Mouse (Mus musculus) gastrocnemius, postnatal 14 days (tissue): ENCODE data around the gene Cyfip2. TPM values are rescaled to one million over a fixed set of nuclear protein-coding genes. Genes with fewer than 3 reads are reported as not detected.
"Not testable (repeated sequence)": the region's sequence is repeated elsewhere in the genome, so short reads cannot be mapped to it uniquely, and the experiment has no call there.

Source experiments
- DNase-seq: peaks from one replicate; pipeline ENCODE4 v3.0.0; 2021; ENCODE audit warnings: mixed read lengths
- intact Hi-C: fragments of 180-260 bp; cut with DNase I; formaldehyde crosslinking; loops from one replicate; pipeline ENCODE4 v1.15.1; 2025; ENCODE audit warnings: low total_unique reads
- total RNA-seq, 2 experiments: library from RNA; stranded (reverse); gene quantifications; 2 replicates each; pipeline ENCODE4 v1.2.3; 2021

The Cyfip2 gene
- total RNA-seq, 2 experiments from 2014 or later = 0.49 to 0.70 TPM

DNA sequence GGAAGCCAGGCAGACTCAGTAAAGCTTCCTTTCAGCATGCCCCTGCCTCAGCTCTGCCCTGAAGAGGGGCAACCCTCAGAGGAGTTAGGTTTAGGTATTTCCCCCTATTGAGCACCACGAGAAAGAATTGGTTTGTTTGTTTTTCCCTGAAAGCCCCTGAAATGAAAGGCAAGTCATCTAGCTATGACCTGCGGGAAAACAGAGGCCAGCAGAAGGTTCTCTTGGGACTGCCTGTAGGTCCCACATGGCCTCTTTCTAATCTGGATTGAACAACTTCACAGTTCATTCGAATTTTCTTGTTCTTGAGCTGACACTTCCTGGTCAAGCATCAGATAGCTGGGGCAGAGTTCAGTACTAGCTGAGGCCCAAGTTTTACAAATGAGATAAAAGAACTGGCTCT lies 100.8 kb downstream of the Cyfip2 start:
- intact Hi-C loops = loop anchor here (5.0 to 10.0 kb wide), 3 partner anchors 77 to 265 kb away; no protein-coding TSS in a partner anchor
- no peak for DNase-seq

DNA sequence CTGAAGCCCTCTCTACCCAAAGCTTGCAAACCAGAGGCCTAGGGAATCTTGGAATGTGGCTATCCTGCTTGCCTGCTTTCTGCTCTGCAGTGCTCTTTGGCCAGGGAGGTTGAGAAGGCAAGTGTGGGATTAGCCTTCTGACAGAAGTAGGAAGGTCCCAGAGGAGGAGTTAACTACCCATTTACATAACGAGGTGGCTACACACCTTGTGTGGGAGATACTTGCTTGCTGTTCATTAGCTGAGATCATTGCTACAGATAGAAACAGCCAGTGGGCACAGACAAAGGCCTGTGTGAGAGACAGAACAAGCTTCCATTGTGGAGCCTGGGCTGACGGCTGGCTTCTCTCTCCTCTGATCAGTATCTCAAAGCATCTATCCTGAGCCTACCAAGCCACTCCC lies 102.8 kb downstream of the Cyfip2 start:
- intact Hi-C loops = loop anchor here (5.0 to 10.0 kb wide), 3 partner anchors 75 to 263 kb away; no protein-coding TSS in a partner anchor
- DNase-seq = no peak

DNA sequence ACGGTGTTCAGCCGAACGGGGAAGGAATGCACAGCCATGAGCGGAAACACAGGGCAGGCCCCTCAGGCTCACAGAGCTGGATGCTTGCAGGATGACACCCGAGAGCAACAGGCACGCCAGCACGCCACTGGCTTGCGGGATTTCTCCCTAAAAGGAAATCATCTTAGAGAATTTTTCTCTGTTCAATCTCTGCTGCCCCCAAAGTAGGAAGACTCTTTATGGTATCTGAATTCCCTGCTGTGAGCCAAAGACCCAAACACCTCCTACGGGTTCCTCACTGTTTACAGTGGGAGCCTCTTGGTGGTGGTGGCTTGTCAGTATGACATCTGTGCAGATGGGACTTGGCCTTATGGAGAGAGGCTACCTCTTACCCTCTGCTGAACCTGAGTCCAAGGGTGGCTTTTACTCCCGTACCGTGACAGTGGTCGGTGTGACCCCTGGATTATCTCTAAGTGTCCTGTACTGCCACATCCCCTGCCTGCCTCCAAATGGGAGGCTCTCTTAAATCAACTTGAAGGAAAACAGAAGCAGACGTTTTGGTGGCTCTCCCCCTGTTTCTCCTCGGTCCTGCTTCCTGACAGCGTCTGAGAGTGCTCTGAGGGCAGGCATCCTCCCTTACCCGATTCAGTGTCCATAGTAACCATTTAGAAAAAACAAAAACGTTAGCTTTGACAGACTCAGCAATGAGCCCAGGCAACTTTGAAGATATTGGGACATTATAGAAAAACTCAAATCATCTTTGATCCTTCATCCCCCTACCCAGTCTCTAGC lies 106.8 kb downstream of the Cyfip2 start:
- intact Hi-C loops = no loop called here
- no peak for DNase-seq

DNA sequence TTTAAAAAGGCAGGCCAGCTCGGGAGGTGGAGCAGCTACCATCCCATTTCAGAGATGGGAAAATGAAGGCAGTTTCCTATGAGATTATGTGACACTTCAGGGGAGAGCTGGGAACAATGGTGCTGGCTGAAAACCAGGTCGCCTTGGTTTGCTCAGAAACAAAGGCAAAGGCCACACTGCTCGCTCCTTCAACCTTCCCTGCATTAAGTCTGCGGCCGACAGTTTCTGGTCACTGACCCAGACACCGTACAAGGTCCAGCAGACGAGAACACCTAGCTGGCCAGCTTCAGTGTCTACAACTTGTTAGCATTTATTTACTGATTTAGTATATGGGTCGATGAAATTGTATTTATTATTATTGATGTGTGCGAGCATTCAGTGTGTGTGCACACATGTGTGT lies 107.8 kb downstream of the Cyfip2 start:
- DNase-seq = no peak
- intact Hi-C loops = loop anchor here (5.0 kb wide), 1 partner anchor 243 kb away; no protein-coding TSS in a partner anchor

DNA sequence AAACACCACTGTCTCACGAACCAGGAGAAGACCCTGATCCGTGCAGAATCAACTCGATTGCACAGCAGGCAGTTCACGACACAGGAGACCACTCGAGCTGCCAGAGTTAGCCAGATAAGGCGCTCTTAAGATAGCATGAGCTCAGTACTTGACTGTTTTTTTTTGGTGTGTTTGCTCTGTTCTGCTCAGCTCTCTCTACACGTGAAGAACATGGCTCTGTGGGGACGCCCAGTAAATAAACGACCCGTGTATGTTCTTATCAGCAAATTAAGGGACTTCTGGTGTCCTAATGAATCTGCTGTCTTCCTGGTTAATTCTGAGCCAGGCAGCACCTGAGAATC lies 110.1 kb downstream of the Cyfip2 start:
- DNase-seq = no peak
- intact Hi-C loops = loop anchor here (5.0 kb wide), 1 partner anchor 240 kb away; no protein-coding TSS in a partner anchor

DNA sequence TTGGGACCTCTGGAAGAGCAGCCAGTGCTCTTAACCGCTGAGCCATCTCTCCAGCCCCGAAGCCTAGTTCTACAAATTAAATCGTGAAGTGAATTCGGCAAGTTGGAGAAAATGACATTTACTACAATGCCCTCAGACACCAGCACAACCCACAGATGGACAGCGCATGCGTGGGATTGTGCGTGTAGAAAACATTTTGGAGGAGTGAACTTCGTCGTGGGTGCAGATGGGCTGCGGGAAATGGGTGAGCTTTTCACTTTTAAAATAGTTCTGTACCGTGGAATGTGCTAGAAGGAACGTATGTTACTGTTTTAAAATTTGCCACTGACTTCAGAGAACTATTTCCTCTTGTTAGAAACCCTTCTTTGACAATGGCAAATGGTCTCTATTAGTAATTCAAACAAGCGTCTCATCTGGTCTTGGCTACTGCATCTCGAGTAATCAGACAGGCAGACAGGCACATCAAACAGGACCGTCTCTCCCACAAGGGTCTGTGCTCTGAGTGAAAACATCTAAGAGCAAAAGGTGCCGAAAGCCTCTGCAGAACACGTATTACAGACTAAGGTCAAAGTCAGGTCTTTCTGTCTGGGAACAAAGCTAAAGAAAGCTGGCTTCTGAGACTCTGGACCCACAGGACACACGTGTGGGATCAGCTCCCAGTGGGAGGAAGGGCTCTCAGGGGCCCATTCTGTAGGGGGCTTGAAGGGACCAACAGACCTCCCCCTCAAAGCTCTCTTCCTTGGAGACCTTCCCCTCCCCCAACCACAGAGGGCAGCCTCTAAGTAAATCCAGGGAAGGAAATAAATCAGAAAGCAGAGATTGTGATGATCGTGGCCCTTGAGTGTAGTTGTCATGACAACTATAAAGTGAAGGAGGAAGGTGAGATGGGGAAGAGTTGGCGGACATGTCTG lies 110.8 kb downstream of the Cyfip2 start:
- no peak for DNase-seq
- intact Hi-C loops = loop anchor here (5.0 kb wide), 1 partner anchor 240 kb away; no protein-coding TSS in a partner anchor

DNA sequence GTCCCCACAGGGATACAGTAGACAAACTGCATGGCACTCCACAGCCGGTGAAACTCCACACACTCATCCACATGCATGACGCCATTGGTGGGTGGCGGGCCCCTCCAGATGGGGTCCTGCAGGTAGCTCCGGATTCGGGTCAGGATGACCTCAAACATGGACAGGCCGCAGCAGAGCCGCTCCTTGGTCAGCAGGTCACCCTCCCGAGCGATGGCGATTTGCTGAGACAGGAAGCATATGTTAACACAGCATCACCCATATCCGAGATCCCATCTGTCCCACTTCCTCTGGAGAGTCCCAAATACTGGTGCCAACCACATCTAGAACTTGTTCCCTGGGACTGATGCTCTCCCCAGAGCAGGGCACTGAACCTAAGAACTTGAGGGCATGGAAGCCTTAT lies 112.0 kb downstream of the Cyfip2 start:
- intact Hi-C loops = loop anchor here (5.0 kb wide), 1 partner anchor 238 kb away; no protein-coding TSS in a partner anchor
- no peak for DNase-seq

DNA sequence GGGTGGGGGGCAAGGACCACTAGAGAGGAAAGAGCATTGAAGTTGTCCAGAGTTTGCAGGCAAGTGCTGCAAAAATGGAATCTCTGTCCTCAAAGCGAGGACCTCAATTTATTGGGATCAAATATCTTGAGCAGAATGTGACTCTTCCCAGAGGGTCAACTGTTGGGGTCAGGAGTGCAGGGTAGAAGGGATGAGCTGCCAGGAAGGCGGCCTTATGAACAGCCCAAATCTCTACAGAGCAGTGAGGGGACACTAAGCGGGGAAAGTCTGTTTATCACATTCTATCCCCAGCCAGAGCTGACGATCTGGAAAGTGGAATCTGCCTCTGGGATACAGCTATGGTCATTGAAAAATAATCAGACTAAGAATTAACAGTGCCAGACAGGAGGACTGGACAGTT lies 118.5 kb downstream of the Cyfip2 start:
- DNase-seq = no peak
- intact Hi-C loops = no loop called here

DNA sequence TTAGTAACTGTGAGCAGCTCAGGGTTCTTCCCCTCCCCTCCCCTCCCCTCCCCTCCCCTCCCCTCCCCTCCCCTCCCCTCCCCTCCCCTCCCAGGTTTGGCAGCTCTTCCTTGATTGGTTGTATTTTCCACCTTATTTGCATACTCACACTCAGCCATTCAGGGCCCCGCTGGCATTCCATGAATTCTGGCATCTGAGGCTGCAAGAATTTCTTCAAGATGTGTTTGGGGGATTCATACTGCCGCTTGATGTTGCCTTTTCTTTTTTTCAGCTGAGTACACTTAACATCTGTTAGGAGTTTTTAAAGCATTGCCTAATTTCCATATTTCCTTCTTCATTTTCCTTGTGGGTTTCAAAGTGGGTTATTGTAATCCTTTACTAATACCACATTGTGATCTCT lies 124.4 kb downstream of the Cyfip2 start:
- intact Hi-C loops = no loop called here

DNA sequence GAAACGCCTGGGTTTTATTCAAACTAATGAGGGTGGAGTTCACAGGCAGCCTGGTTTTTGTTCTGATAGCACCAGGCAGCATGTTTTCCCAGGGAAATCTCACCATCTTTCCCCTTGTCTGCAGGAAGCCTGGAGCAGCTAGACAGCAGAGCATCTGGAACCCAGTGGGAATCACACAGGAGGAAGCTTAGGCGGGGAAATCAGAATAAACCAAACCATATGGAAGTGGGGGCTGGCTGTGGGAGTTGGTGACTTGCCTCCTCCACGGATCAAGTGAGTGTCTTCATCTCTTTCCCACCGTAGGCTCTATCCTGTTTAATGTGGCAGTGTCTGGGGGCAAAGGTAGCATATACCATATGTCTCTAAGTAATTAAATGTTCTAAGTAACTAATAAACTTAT lies 127.2 kb downstream of the Cyfip2 start:
- intact Hi-C loops = no loop called here
- no peak for DNase-seq

More for the DNA sequence above, 124.4 kb downstream of the Cyfip2 start:
- DNase-seq = no peak

DNA sequence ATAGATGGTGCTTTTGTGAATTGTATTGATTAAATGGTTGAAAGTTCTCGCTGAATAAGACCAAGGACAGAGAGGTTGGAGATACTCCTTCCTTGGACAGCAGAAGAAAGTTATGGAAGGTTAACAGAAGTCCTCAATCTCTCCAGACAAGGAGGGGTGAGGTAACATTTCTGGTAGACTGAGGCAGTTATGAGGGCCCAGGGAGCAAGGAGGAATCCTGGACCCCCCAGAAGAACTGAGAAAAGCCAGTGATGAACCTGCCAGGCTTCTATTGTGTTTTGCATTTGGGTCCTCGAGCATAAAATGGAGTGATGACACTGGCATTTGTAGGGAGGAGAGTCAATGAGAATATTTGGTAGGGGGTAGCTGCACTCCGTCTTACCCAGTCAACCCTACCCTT lies 127.7 kb downstream of the Cyfip2 start:
- DNase-seq = no peak
- intact Hi-C loops = no loop called here

DNA sequence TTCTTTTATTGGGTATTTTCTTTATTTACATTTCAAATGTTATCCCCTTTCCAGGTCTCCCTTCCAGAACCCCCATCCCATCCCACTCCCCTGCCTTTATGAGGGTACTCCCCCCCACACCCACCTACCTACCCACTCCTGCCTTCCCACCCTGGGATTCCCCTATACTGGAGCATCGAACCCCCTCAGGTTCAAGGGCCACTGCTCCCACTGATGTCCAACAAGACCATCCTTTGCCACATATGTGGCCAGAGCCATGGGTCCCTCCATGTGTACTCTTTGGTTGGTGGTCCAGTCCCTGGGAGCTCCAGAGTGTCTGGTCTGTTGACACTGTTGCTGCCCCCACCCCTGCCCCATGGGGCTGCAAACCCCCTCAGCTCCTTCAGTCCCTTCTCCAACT lies 130.6 kb downstream of the Cyfip2 start:
- DNase-seq, intact Hi-C loops: not testable (repeated sequence)

DNA sequence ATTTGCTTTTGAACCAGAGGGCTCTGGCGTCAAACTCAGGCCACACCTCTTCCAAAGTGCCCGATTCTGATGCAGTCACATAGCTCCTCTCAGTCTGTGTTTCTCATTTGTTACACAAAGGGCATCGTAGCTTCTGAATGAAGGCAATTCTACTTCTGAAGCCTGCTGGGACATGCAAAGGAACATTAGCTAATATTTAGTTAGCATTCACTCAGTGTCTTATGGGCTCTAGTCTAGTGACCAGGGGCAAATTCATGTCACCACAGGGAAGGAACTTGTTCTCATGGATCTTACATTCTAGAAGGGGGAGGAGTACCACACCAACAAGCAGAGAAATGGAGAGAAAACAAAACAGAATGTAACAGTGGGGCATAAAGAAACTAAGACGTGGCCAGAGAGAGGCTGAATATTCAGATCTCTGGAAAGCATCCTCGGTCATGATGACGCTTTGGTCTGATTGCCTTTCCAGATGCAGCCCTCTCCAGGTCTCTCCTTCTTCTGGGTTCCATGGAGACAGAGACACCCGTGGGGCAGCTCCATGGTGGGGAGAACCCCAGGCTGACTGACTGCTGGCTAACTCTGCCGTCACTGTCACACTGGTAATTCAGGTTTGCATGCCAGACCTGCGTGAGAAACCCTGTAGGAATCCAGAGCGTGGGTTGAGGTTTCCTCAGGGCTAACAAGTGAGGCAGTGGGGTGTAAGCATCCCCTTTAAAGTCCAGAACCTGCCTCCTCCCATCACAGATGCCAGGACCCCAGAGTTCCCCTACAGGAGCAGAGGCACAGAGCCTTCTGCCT lies 135.2 kb downstream of the Cyfip2 start:
- DNase-seq = no peak
- intact Hi-C loops = no loop called here

DNA sequence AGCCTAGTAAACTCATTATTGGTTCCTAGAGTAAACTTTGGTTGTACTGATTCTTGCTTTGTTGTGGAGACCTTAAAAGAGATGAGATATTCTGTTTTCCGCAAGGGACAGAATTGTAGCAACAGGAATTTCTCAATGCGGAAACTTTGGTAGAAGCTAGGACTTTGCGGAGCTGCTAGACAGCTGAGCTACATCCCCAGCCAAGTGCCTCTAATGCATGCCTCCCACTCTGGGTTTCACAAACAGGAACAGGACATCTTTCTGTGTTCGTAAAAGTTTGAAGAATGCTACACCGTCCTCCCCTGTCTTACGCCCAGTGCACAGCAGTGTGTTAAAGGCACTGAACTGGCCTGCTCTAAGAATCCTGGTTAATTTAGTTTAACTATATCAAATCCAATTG lies 136.5 kb downstream of the Cyfip2 start:
- DNase-seq = no peak
- intact Hi-C loops = no loop called here

DNA sequence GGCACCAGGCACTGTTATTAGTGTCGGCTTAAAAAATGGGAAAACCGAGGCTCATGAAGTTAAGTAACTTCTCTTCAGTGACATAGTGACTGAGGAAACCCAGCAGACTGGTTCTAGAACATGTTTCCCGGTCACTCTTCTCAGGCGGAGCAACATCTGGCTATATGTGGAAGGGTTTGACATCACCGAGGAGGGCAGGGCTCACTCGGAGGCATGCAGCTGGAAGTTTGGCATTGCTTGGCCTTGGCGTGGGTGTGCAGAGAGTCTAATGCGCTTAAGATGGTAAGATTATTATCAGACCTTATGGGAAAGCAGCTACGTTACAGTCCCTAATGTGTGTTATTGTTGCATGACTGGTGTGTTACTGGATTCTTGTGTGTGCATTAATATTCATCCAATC lies 140.5 kb downstream of the Cyfip2 start:
- DNase-seq = no peak
- intact Hi-C loops = no loop called here

DNA sequence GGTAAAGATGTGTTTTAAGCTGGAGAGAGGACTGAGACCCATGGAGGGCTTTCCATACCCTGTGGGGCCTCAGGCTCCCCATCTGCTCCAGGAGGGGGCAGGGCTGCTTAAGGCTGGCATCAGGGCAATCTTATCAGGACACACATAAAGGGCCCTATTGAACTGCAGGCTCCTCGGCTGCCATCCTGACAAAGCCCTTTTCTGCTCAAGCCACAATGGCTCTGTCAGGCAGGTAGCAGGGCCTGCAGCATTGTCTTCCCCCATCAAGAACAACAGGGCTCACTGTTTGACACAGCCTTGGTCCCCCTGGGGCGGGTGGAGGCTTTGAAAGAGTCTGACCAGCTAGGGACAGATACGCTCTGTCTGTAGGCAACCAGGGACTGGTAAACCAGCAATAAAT lies 142.8 kb downstream of the Cyfip2 start:
- intact Hi-C loops = no loop called here
- DNase-seq = no peak

DNA sequence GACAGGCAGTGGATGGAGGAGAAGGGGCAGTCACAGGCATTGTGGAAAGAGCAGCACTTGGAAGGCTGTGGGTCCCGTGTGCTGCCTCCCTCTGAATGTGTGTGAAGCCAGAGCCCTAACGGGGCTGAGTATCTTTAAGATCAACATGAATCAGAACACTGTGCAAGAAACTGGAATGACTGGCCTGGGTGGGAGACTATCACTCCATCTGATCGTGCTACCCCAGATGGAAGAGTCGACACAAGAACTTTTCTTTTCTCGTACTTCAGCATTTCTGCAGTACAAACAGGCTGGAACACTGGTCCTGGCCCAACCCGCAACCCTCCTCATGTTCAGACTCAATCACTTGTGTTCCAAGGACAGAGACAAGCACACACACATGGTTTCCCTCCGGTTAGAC lies 144.2 kb downstream of the Cyfip2 start:
- intact Hi-C loops = no loop called here
- no peak for DNase-seq

DNA sequence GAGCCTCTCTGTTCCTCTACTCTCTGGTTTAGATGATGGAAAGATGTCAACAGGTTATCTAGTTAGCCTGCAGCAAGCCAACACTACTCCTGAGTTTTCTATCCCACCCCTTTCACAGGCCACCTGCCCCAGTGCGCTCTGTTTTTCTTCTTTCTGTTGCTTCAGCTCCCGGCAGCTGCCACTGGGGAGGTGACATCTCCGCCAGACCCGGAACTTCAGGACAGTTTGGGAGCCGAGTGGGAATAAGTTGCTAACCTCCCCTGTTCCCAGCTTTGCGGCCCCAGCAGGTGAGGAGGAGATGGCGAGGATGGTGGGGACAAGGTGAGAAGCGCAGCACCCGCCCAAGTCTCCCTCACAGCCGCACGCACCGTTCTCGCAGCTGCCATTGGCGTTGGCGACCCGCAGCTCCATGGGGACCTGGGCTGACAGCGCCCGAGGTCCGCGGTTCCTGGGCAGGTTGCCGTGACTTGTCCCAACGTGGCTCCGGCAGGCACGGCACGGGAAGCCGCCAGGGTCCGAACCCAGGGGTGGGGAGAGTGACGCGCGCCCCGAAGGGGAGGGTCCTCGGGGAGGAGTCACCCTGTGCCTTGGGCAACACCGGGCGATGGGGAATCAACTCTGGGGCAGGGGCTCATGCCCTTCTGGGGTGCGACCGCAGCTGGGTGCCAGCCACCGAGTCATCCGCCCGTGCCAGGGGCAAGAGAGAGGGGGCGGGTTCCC lies 146.6 kb downstream of the Cyfip2 start, which contains the start of gene Nipal4:
Gene Nipal4, minus strand, starts transcription at position 643 of the 720 bp plus-strand sequence.
- DNase-seq = peak; percentile 21
- intact Hi-C loops = no loop called here

DNA sequence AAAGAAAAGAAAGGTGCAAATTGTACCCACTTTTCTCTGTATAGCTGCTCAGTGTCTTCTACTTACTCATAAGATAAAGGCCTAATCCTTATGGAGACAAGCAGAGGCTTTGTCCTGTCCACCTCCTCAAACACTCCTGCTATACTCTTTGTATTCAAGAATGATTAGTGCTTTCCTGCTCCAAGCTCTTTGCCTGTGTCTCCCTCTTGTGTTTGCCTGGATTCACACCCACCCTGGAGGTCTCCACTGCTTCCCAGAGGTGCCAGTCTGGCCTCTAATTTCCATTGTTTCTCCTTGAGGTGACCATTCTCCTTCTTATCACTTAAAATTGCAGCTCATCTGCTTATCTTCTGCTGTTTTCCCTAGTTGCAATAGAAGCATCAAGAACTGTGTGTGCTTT lies 155.2 kb downstream of the Cyfip2 start:
- intact Hi-C loops = no loop called here
- no peak for DNase-seq
